Mouse (Mus musculus) embryonic facial prominence, embryonic 13.5 days (tissue): ENCODE results near the gene Pdcd2l. TPM values are rescaled to one million over a fixed set of nuclear protein-coding genes. Genes with fewer than 3 reads are reported as not detected.

ENCODE experiments used
- ATAC-seq: fragments of 200-750 bp; cut with Nextera tagmentation; 2 replicates; pipeline ENCODE4 v1.8.0; 2017; ENCODE audit warnings: low read depth; ENCODE audit not compliant: insufficient number of reproducible peaks, insufficient read depth, low FRiP score, low TSS enrichment
- H3K27ac ChIP-seq: fragments of 300-500 bp; sonication (generic); 2 replicates; pipeline ENCODE4 v1.5.1; 2015; ENCODE audit warnings: moderate library complexity, mild to moderate bottlenecking, inconsistent platforms
- H3K27me3 ChIP-seq: fragments of 300-500 bp; sonication (generic); 2 replicates; pipeline ENCODE4 v1.6.1; 2015; ENCODE audit warnings: mild to moderate bottlenecking, inconsistent platforms
- H3K36me3 ChIP-seq: fragments of 300-500 bp; sonication (generic); 2 replicates; pipeline ENCODE4 v1.6.1; 2015; ENCODE audit warnings: mild to moderate bottlenecking, inconsistent platforms
- H3K4me1 ChIP-seq: fragments of 300-500 bp; sonication (generic); 2 replicates; pipeline ENCODE4 v1.6.1; 2015; ENCODE audit warnings: inconsistent platforms
- H3K4me2 ChIP-seq: fragments of 300-500 bp; sonication (generic); 2 replicates; pipeline ENCODE4 v1.6.1; 2015; ENCODE audit warnings: moderate library complexity, mild to moderate bottlenecking, inconsistent platforms
- H3K4me3 ChIP-seq: fragments of 300-500 bp; sonication (generic); 2 replicates; pipeline ENCODE4 v1.5.1; 2015; ENCODE audit warnings: mild to moderate bottlenecking, inconsistent platforms
- H3K9ac ChIP-seq: fragments of 300-500 bp; sonication (generic); 2 replicates; pipeline ENCODE4 v1.6.1; 2015; ENCODE audit warnings: mild to moderate bottlenecking, inconsistent platforms
- H3K9me3 ChIP-seq: fragments of 300-500 bp; sonication (generic); 2 replicates; pipeline ENCODE4 v1.6.1; 2016; ENCODE audit warnings: inconsistent platforms
- WGBS: fragments of 180-500 bp; shearing (Covaris S2); methylation state at CpG from one replicate; pipeline ENCODE4 v1.1.7; 2015; ENCODE audit warnings: mixed read lengths; 5-methylcytosine and 5-hydroxymethylcytosine counted together
- polyA plus RNA-seq: library from polyadenylated mRNA; unstranded; fragments of >200 nt; fragmentation: Nextera tagmentation; extraction: Ambion mirVana; gene quantifications from 2 replicates; pipeline ENCODE4 v1.2.1, GENCODE M21; 2015

Gene Pdcd2l
- polyA plus RNA-seq, 1 experiment from 2014 or later: 59.4 TPM

GRCm38 (mm10) chr7:34228641-34229040, 32.2 kb upstream of the Pdcd2l start:
- peak overlapping the region; percentile 83 for H3K4me2 ChIP-seq
- 54% methylated on average over 8 of the region's 9 CpGs for WGBS
- no peak overlapping the region for H3K27ac ChIP-seq
- peaks cover 35% of the 10 kb centered on the region for H3K36me3 ChIP-seq
- H3K4me1 ChIP-seq: peaks cover 37% of the 10 kb centered on the region
- ATAC-seq: no peak
- peak overlapping the region; percentile 73 for H3K4me3 ChIP-seq
- no peaks in the 10 kb centered on the region for H3K27me3 ChIP-seq
- H3K9me3 ChIP-seq: no peaks in the 10 kb centered on the region
- peak overlapping the region; percentile 21; the same call in 1 of the 2 replicates for H3K9ac ChIP-seq

- Histone ChIP-seq H3K4me1 (peaks cover 33% of the 10 kb centered on the region), H3K9ac (peak overlapping the region; percentile 11; the same call in 1 of the 2 replicates), H3K4me3 (no peak overlapping the region), H3K27me3 (no peaks in the 10 kb centered on the region), H3K9me3 (no peaks in the 10 kb centered on the region), H3K4me2 (no peak overlapping the region), H3K27ac (no peak overlapping the region), H3K36me3 (peaks cover 53% of the 10 kb centered on the region)
- no peak for ATAC-seq
- WGBS: 86% methylated on average over 12 of the region's 12 CpGs
Observed at GRCm38 (mm10) chr7:34226846-34227245, 30.4 kb upstream of the Pdcd2l start.

- Histone ChIP-seq H3K27ac (no peak overlapping the region), H3K4me1 (peaks cover 33% of the 10 kb centered on the region), H3K27me3 (no peaks in the 10 kb centered on the region), H3K4me3 (no peak overlapping the region), H3K36me3 (peaks cover 61% of the 10 kb centered on the region), H3K9ac (no peak overlapping the region), H3K4me2 (no peak overlapping the region), H3K9me3 (no peaks in the 10 kb centered on the region)
- ATAC-seq: no peak
- 91% methylated on average over 8 of the region's 8 CpGs for WGBS
Observed at GRCm38 (mm10) chr7:34226086-34226485, 29.6 kb upstream of the Pdcd2l start.

- WGBS: 94% methylated on average over 6 of the region's 6 CpGs
- no peak overlapping the region for H3K4me3 ChIP-seq
- no peaks in the 10 kb centered on the region for H3K27me3 ChIP-seq
- H3K4me1 ChIP-seq: peaks cover 28% of the 10 kb centered on the region
- no peaks in the 10 kb centered on the region for H3K9me3 ChIP-seq
- no peak for ATAC-seq
- no peak overlapping the region for H3K9ac ChIP-seq
- H3K27ac ChIP-seq: no peak overlapping the region
- H3K36me3 ChIP-seq: peaks cover 78% of the 10 kb centered on the region
- H3K4me2 ChIP-seq: no peak overlapping the region
Observed at GRCm38 (mm10) chr7:34224308-34224707, 27.8 kb upstream of the Pdcd2l start.

- Histone ChIP-seq H3K36me3 (peaks cover 95% of the 10 kb centered on the region), H3K4me1 (0 out of 2 replicates have a peak, but pooled peaks cover 9% of the 10 kb centered on the region), H3K27me3 (no peaks in the 10 kb centered on the region), H3K9ac (no peak overlapping the region), H3K4me3 (no peak overlapping the region), H3K9me3 (no peaks in the 10 kb centered on the region), H3K4me2 (no peak overlapping the region), H3K27ac (no peak overlapping the region)
- WGBS: 90% methylated on average over 10 of the region's 10 CpGs
- no peak for ATAC-seq
Observed at GRCm38 (mm10) chr7:34222340-34222739, 25.9 kb upstream of the Pdcd2l start.

- Histone ChIP-seq H3K4me3 (no peak overlapping the region), H3K9ac (no peak overlapping the region), H3K9me3 (no peaks in the 10 kb centered on the region), H3K4me2 (no peak overlapping the region), H3K27me3 (no peaks in the 10 kb centered on the region), H3K27ac (no peak overlapping the region), H3K36me3 (peaks cover 95% of the 10 kb centered on the region), H3K4me1 (0 out of 2 replicates have a peak, but pooled peaks cover 4% of the 10 kb centered on the region)
- ATAC-seq: no peak
- WGBS: 87% methylated on average over 9 of the region's 9 CpGs
Observed at GRCm38 (mm10) chr7:34221594-34222250, 25.3 kb upstream of the Pdcd2l start.

- H3K27ac ChIP-seq: no peak overlapping the region
- 69% methylated on average over 1 of the region's 1 CpGs for WGBS
- no peak overlapping the region for H3K9ac ChIP-seq
- no peaks in the 10 kb centered on the region for H3K27me3 ChIP-seq
- no peak for ATAC-seq
- H3K4me3 ChIP-seq: no peak overlapping the region
- no peaks in the 10 kb centered on the region for H3K4me1 ChIP-seq
- H3K36me3 ChIP-seq: peaks cover 99% of the 10 kb centered on the region
- no peak overlapping the region for H3K4me2 ChIP-seq
- H3K9me3 ChIP-seq: no peaks in the 10 kb centered on the region
Observed at GRCm38 (mm10) chr7:34218496-34218895, 22.0 kb upstream of the Pdcd2l start.

GRCm38 (mm10) chr7:34216474-34216873, 20.0 kb upstream of the Pdcd2l start:
- no peaks in the 10 kb centered on the region for H3K27me3 ChIP-seq
- H3K27ac ChIP-seq: no peak overlapping the region
- peaks cover 99% of the 10 kb centered on the region for H3K36me3 ChIP-seq
- no peak for ATAC-seq
- no peak overlapping the region for H3K4me2 ChIP-seq
- 93% methylated on average over 10 of the region's 10 CpGs for WGBS
- H3K9ac ChIP-seq: no peak overlapping the region
- no peak overlapping the region for H3K4me3 ChIP-seq
- no peaks in the 10 kb centered on the region for H3K4me1 ChIP-seq
- no peaks in the 10 kb centered on the region for H3K9me3 ChIP-seq

- H3K9me3 ChIP-seq: no peaks in the 10 kb centered on the region
- 79% methylated on average over 9 of the region's 9 CpGs for WGBS
- no peak overlapping the region for H3K9ac ChIP-seq
- peaks cover 99% of the 10 kb centered on the region for H3K36me3 ChIP-seq
- H3K4me1 ChIP-seq: no peaks in the 10 kb centered on the region
- no peak overlapping the region for H3K27ac ChIP-seq
- no peaks in the 10 kb centered on the region for H3K27me3 ChIP-seq
- ATAC-seq: no peak
- no peak overlapping the region for H3K4me3 ChIP-seq
- no peak overlapping the region for H3K4me2 ChIP-seq
Observed at GRCm38 (mm10) chr7:34215481-34215880, 19.0 kb upstream of the Pdcd2l start.

- H3K4me3 ChIP-seq: no peak overlapping the region
- peaks cover 99% of the 10 kb centered on the region for H3K36me3 ChIP-seq
- no peak overlapping the region for H3K9ac ChIP-seq
- no peaks in the 10 kb centered on the region for H3K9me3 ChIP-seq
- no peak overlapping the region for H3K4me2 ChIP-seq
- WGBS: 91% methylated on average over 8 of the region's 8 CpGs
- no peak for ATAC-seq
- H3K4me1 ChIP-seq: no peaks in the 10 kb centered on the region
- H3K27me3 ChIP-seq: no peaks in the 10 kb centered on the region
- H3K27ac ChIP-seq: no peak overlapping the region
Observed at GRCm38 (mm10) chr7:34214644-34215043, 18.2 kb upstream of the Pdcd2l start.

GRCm38 (mm10) chr7:34213281-34213680, 16.8 kb upstream of the Pdcd2l start:
- WGBS: 92% methylated on average over 7 of the region's 7 CpGs
- H3K36me3 ChIP-seq: peaks cover 99% of the 10 kb centered on the region

GRCm38 (mm10) chr7:34208027-34208745, 11.7 kb upstream of the Pdcd2l start:
- Histone ChIP-seq H3K4me2 (no peak overlapping the region), H3K36me3 (peaks cover 100% of the 10 kb centered on the region), H3K9me3 (no peaks in the 10 kb centered on the region), H3K9ac (no peak overlapping the region), H3K27me3 (no peaks in the 10 kb centered on the region), H3K4me1 (no peaks in the 10 kb centered on the region), H3K27ac (no peak overlapping the region), H3K4me3 (no peak overlapping the region)
- WGBS: 88% methylated on average over 9 of the region's 9 CpGs
- ATAC-seq: no peak

More at GRCm38 (mm10) chr7:34213281-34213680, 16.8 kb upstream of the Pdcd2l start:
- Histone ChIP-seq H3K27me3 (no peaks in the 10 kb centered on the region), H3K9me3 (no peaks in the 10 kb centered on the region), H3K4me1 (no peaks in the 10 kb centered on the region), H3K4me3 (no peak overlapping the region), H3K9ac (no peak overlapping the region), H3K4me2 (no peak overlapping the region), H3K27ac (no peak overlapping the region)
- no peak for ATAC-seq
